Mouse (Mus musculus) cortical plate, adult 2 months (tissue): ENCODE data around the gene Olfr1137. TPM values are rescaled to one million over a fixed set of nuclear protein-coding genes. Genes with fewer than 3 reads are reported as not detected.

Source experiments
- H3K27ac ChIP-seq: fragments of 200-500 bp; 2 replicates; pipeline ENCODE4 v1.5.1; 2012; ENCODE audit warnings: low read length, control low read depth, inconsistent platforms; ENCODE audit not compliant: insufficient read depth
- H3K4me1 ChIP-seq: fragments of 200-500 bp; 2 replicates; pipeline ENCODE4 v1.6.1; 2011; ENCODE audit warnings: low read length; ENCODE audit not compliant: control insufficient read depth, insufficient read depth
- H3K4me3 ChIP-seq: fragments of 200-500 bp; 2 replicates; pipeline ENCODE4 v1.5.1; 2011; ENCODE audit warnings: mild to moderate bottlenecking, low read length, control low read depth; ENCODE audit not compliant: insufficient read depth
- CTCF ChIP-seq: fragments of 200-500 bp; IDR thresholded peaks from 2 replicates; pipeline ENCODE4 v1.5.1; 2011; ENCODE audit warnings: mild to moderate bottlenecking, control low read depth, low read length; ENCODE audit not compliant: insufficient read depth; ENCODE audit errors: extremely low read depth
- POLR2A ChIP-seq: fragments of 200-500 bp; IDR thresholded peaks from 2 replicates; pipeline ENCODE4 v1.6.1; 2011; ENCODE audit warnings: mild to moderate bottlenecking, low read length, control low read depth; ENCODE audit not compliant: insufficient read depth; ENCODE audit errors: extremely low read depth
- polyA plus RNA-seq: library from polyadenylated mRNA; depleted of rRNA; stranded (reverse); fragments of >200 nt; gene quantifications from 2 replicates; pipeline ENCODE4 v1.2.3, GENCODE M21; 2012; rRNA removed

Gene Olfr1137
- polyA plus RNA-seq: not detected in 2 replicates

- H3K27ac ChIP-seq: no peak within 1 kb of the TSS
- no peak within 1 kb of the TSS for H3K4me3 ChIP-seq
- H3K4me1 ChIP-seq: no peaks in the 10 kb centered on the region
- TF ChIP-seq POLR2A (no peak), CTCF (no peak)
Observed at GRCm38 (mm10) chr2:87713079-87713478, at the start of gene Olfr1137. Olfr1137 (minus strand) TSS chr2:87713179.

GRCm38 (mm10) chr2:87753891-87754290, 40.9 kb upstream of the Olfr1137 start, which contains the start of gene Olfr1141:
Olfr1141 (minus strand) TSS chr2:87753991.
- Histone ChIP-seq H3K27ac (no peak within 1 kb of the TSS), H3K4me3 (no peak within 1 kb of the TSS), H3K4me1 (no peaks in the 10 kb centered on the region)
- TF ChIP-seq POLR2A (no peak), CTCF (no peak)

DNA sequence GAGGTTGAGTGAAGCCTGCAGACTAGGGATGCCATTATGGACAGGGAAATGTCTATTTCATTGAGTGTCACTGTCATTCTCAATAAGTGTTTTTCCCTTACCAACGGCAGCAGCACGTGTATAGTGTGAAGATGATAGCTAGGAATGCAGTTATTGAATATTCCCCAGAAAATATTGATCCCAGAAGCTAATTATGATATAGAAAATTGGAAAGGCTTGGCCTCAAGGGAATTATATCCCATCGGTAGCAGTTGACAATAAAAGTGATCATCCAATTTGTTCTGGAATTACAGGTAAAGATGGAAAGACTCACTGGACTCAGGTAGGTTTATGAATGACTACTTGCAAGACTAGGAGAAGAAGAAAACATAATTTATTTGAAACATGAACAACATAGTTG, 30.5 kb upstream of the Olfr1137 start, which contains the start of gene Olfr1140:
Gene Olfr1140, plus strand, starts transcription at position 301 of the 400 bp plus-strand sequence.
- TF ChIP-seq POLR2A (no peak), CTCF (no peak)
- Histone ChIP-seq H3K4me3 (no peak within 1 kb of the TSS), H3K4me1 (no peaks in the 10 kb centered on the region), H3K27ac (no peak within 1 kb of the TSS)

DNA sequence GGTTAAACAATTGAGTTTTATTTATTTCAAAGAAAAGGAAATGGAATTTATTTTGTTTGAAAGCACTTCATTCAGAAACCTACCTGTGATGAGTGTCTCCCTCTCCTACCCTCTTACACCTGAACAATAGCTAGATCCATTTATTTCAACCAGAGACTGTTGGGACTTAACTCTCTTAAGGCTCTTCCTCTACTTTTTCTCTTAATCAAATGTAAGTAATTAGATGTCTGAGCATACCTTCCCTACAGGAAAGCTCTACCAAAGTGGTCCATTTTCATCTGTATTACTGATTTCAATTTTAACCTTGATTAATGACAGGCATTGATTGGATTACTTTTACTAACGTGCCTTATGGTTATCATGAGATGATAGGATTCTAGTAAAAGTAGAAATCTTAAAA, 26.9 kb upstream of the Olfr1137 start, which contains the start of gene Olfr1138:
Gene Olfr1138, minus strand, starts transcription at position 101 of the 400 bp plus-strand sequence.
- Histone ChIP-seq H3K4me3 (no peak within 1 kb of the TSS), H3K4me1 (no peaks in the 10 kb centered on the region), H3K27ac (no peak within 1 kb of the TSS)
- TF ChIP-seq POLR2A (no peak), CTCF (no peak)

- TF ChIP-seq POLR2A (no peak), CTCF (no peak)
- no peaks in the 10 kb centered on the region for H3K4me1 ChIP-seq
- H3K27ac ChIP-seq: no peak within 1 kb of the TSS
- H3K4me3 ChIP-seq: no peak within 1 kb of the TSS
Observed at GRCm38 (mm10) chr2:87693847-87694246, 19.1 kb downstream of the Olfr1137 start, which contains the start of gene Olfr1136. Olfr1136 (minus strand) TSS chr2:87693947.

DNA sequence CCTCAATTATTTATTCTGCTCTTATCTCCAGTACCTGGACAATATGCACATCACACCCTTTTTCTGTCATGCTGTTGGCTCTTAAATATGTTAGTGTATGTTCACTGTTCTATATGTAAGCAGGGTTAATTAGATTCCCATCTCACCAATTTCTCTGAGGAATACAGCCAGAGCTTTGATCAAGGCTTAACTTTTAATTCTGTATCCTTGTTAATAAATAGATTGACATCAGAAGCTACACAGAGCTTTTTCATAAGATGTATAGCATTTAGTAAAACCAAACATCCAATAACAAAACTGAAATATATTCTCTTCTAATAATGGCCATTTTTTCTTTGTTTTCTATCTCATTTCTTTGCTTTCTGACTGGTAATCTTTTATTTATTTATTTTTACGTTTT, 39.4 kb downstream of the Olfr1137 start, which contains the start of gene Olfr1135:
Gene Olfr1135, minus strand, starts transcription at position 101 of the 400 bp plus-strand sequence.
- TF ChIP-seq POLR2A (no peak), CTCF (no peak)
- Histone ChIP-seq H3K4me3 (no peak within 1 kb of the TSS), H3K27ac (no peak within 1 kb of the TSS), H3K4me1 (no peaks in the 10 kb centered on the region)

Other genes starting within 250 kb of the Olfr1137 start
- not detected in 2 replicates for gene Pramel7, start 216.1 kb downstream of the Olfr1137 start, polyA plus RNA-seq
- not detected in 2 replicates for gene Pramel6, start 206.6 kb downstream of the Olfr1137 start, polyA plus RNA-seq
- not detected in 2 replicates for gene Olfr153, start 181.4 kb downstream of the Olfr1137 start, polyA plus RNA-seq
- not detected in 2 replicates for gene Olfr1128, start 167.6 kb downstream of the Olfr1137 start, polyA plus RNA-seq
- gene Olfr1129, start 139.3 kb downstream of the Olfr1137 start, polyA plus RNA-seq: not detected in 2 replicates
- gene Olfr1130, start 107.0 kb downstream of the Olfr1137 start, polyA plus RNA-seq: not detected in 2 replicates
- gene Olfr1131, start 86.1 kb downstream of the Olfr1137 start, polyA plus RNA-seq: not detected in 2 replicates
- not detected in 2 replicates for gene Olfr1132, start 75.6 kb downstream of the Olfr1137 start, polyA plus RNA-seq
- gene Olfr1133, start 65.8 kb downstream of the Olfr1137 start, polyA plus RNA-seq: not detected in 2 replicates
- not detected in 2 replicates for gene Olfr1134, start 54.7 kb downstream of the Olfr1137 start, polyA plus RNA-seq
- gene Olfr1135, start 39.5 kb downstream of the Olfr1137 start, polyA plus RNA-seq: not detected in 2 replicates
- gene Olfr1136, start 19.2 kb downstream of the Olfr1137 start, polyA plus RNA-seq: not detected in 2 replicates
- gene Olfr1138, start 26.8 kb upstream of the Olfr1137 start, polyA plus RNA-seq: not detected in 2 replicates
- gene Olfr1140, start 30.6 kb upstream of the Olfr1137 start, polyA plus RNA-seq: not detected in 2 replicates
- gene Olfr1141, start 40.8 kb upstream of the Olfr1137 start, polyA plus RNA-seq: not detected in 2 replicates
- gene Olfr152, start 66.3 kb upstream of the Olfr1137 start, polyA plus RNA-seq: not detected in 2 replicates
- gene Olfr1143, start 87.4 kb upstream of the Olfr1137 start, polyA plus RNA-seq: not detected in 2 replicates
- gene Olfr1145, start 96.6 kb upstream of the Olfr1137 start, polyA plus RNA-seq: not detected in 2 replicates
- not detected in 2 replicates for gene Olfr1148, start 117.4 kb upstream of the Olfr1137 start, polyA plus RNA-seq
- not detected in 2 replicates for gene Olfr1150-ps1, start 130.8 kb upstream of the Olfr1137 start, polyA plus RNA-seq
- not detected in 2 replicates for gene Olfr1151, start 142.7 kb upstream of the Olfr1137 start, polyA plus RNA-seq
- not detected in 2 replicates for gene Olfr1152, start 153.3 kb upstream of the Olfr1137 start, polyA plus RNA-seq
- not detected in 2 replicates for gene Olfr1153, start 181.8 kb upstream of the Olfr1137 start, polyA plus RNA-seq
- gene Olfr1154, start 192.0 kb upstream of the Olfr1137 start, polyA plus RNA-seq: not detected in 2 replicates
- gene Olfr1155, start 232.0 kb upstream of the Olfr1137 start, polyA plus RNA-seq: not detected in 2 replicates
- not detected in 2 replicates for gene Olfr1156, start 239.9 kb upstream of the Olfr1137 start, polyA plus RNA-seq